Mouse (Mus musculus) ES-E14 (cell line): ENCODE results near the gene Nid2. TPM values are rescaled to one million over a fixed set of nuclear protein-coding genes. Genes with fewer than 3 reads are reported as not detected.

Experiments used
- DNase-seq: peaks from one replicate; pipeline ENCODE4 v3.0.0-alpha.2; 2013; ENCODE audit warnings: low read depth, low spot score
- H3K27ac ChIP-seq: 2 replicates; pipeline ENCODE4 v1.5.1; 2012; ENCODE audit warnings: low read depth, mild to moderate bottlenecking, low read length, moderate library complexity, mixed read lengths; ENCODE audit not compliant: poor library complexity, insufficient read depth, severe bottlenecking
- H3K36me3 ChIP-seq: 2 replicates; pipeline ENCODE4 v1.6.1; 2012; ENCODE audit warnings: mild to moderate bottlenecking, low read length, moderate library complexity, mixed read lengths; ENCODE audit not compliant: control insufficient read depth, poor library complexity, insufficient read depth, severe bottlenecking
- H3K4me1 ChIP-seq, 2 experiments: fragments of 150-350 bp in 1 of 2; sonication (generic) in 1 of 2; 2 replicates each; pipeline ENCODE4 v1.6.1; 2012; ENCODE audit warnings: low read length in 2 of 2, mild to moderate bottlenecking in 1 of 2, mixed read lengths in 1 of 2; ENCODE audit not compliant: control insufficient read depth in 2 of 2, insufficient read depth in 2 of 2, poor library complexity in 1 of 2
- H3K4me3 ChIP-seq, 2 experiments: fragments of 150-350 bp in 1 of 2; sonication (generic) in 1 of 2; 2 replicates each; pipeline ENCODE4 v1.5.1; 2012; ENCODE audit warnings: low read length in 2 of 2, low read depth in 1 of 2, mild to moderate bottlenecking in 1 of 2, mixed read lengths in 1 of 2; ENCODE audit not compliant: insufficient read depth in 1 of 2, poor library complexity in 1 of 2, severe bottlenecking in 1 of 2
- H3K9ac ChIP-seq: 2 replicates; pipeline ENCODE4 v1.6.1; 2012; ENCODE audit warnings: low read depth, mild to moderate bottlenecking, low read length, mixed read lengths; ENCODE audit not compliant: poor library complexity, insufficient read depth, severe bottlenecking
- H3K9me3 ChIP-seq: fragments of 150-350 bp; sonication (generic); 2 replicates; pipeline ENCODE4 v1.6.1; 2012; ENCODE audit warnings: low read depth, mild to moderate bottlenecking, low read length; ENCODE audit not compliant: control insufficient read depth, insufficient read depth
- CHD2 ChIP-seq: IDR thresholded peaks from 2 replicates; pipeline ENCODE4 v1.6.1; 2014; ENCODE audit warnings: mild to moderate bottlenecking, low read depth, low read length, inconsistent platforms
- HCFC1 ChIP-seq: IDR thresholded peaks from 2 replicates; pipeline ENCODE4 v1.6.1; 2012; ENCODE audit warnings: low read length, inconsistent platforms, borderline replicate concordance; ENCODE audit not compliant: insufficient read depth
- MAFK ChIP-seq: IDR thresholded peaks from 2 replicates; pipeline ENCODE4 v1.6.1; 2014; ENCODE audit warnings: mild to moderate bottlenecking, low read depth, low read length, inconsistent platforms; ENCODE audit not compliant: insufficient read depth
- ZC3H11A ChIP-seq: IDR thresholded peaks from 2 replicates; pipeline ENCODE4 v1.6.1; 2012; ENCODE audit warnings: low read depth, mild to moderate bottlenecking, inconsistent platforms, low read length, borderline replicate concordance
- ZNF384 ChIP-seq: IDR thresholded peaks from 2 replicates; pipeline ENCODE4 v1.6.1; 2012; ENCODE audit warnings: low read depth, low read length, inconsistent platforms
- in situ Hi-C, 2 experiments: fragments of 600-800 bp; cut with MboI; formaldehyde crosslinking; loops; one replicate each; pipeline ENCODE4 v1.15.1; 2025; ENCODE audit warnings: low sequenced_read_pairs in 2 of 2, inconsistent platforms in 1 of 2; ENCODE audit not compliant: unreplicated experiment in 2 of 2
- total RNA-seq: library from RNA; depleted of rRNA; stranded (reverse); fragments of 300-350 nt; gene quantifications from 2 replicates; pipeline ENCODE4 v1.2.3, GENCODE M21; 2012

Nid2 gene
- total RNA-seq, 1 experiment = 399 TPM

GRCm38 (mm10) chr14:19764331-19764730 lies 13.3 kb downstream of the Nid2 start:
- H3K9me3 ChIP-seq = no peaks in the 10 kb centered on the region
- H3K4me1 ChIP-seq = peaks cover 0 to 23% of the 10 kb centered on the region in 2 experiments
- no peak overlapping the region for H3K4me3 ChIP-seq
- DNase-seq = no peak
- no peak overlapping the region for H3K27ac ChIP-seq
- H3K36me3 ChIP-seq = peaks cover 68% of the 10 kb centered on the region
- TF ChIP-seq CHD2 (no peak), MAFK (0 out of 2 replicates have a peak, but pooled peaks have one; percentile 63), HCFC1 (no peak)
- in situ Hi-C loops = loop anchor here in 1 of 2 experiments (25.0 kb wide), 2 partner anchors 102 to 223 kb away; partner anchors contain the start of gene Gng2
- H3K9ac ChIP-seq = no peak overlapping the region

GRCm38 (mm10) chr14:19765539-19766379 lies 14.7 kb downstream of the Nid2 start:
- no peak overlapping the region for H3K27ac ChIP-seq

GRCm38 (mm10) chr14:19766380-19766649 lies 15.2 kb downstream of the Nid2 start:
- in situ Hi-C loops = loop anchor here in 1 of 2 experiments (5.0 to 25.0 kb wide), 3 partner anchors 51 to 221 kb away; partner anchors contain the start of gene Gng2
- H3K4me3 ChIP-seq = no peak overlapping the region
- no peak overlapping the region for H3K9ac ChIP-seq
- H3K36me3 ChIP-seq = peaks cover 71% of the 10 kb centered on the region
- H3K27ac ChIP-seq = no peak overlapping the region
- no peak for DNase-seq
- H3K9me3 ChIP-seq = no peaks in the 10 kb centered on the region
- TF ChIP-seq MAFK (no peak), ZC3H11A (no peak), HCFC1 (no peak), ZNF384 (no peak), CHD2 (no peak)
- peaks cover 4 to 13% of the 10 kb centered on the region in 2 experiments for H3K4me1 ChIP-seq

More at GRCm38 (mm10) chr14:19765539-19766379, 14.7 kb downstream of the Nid2 start:
- in situ Hi-C loops = loop anchor here in 1 of 2 experiments (5.0 to 25.0 kb wide), 3 partner anchors 52 to 222 kb away; partner anchors contain the start of gene Gng2
- H3K36me3 ChIP-seq = peaks cover 72% of the 10 kb centered on the region
- TF ChIP-seq ZNF384 (no peak), HCFC1 (no peak), MAFK (no peak), CHD2 (no peak), ZC3H11A (no peak)
- H3K4me1 ChIP-seq = peaks cover 0 to 17% of the 10 kb centered on the region in 2 experiments
- H3K9me3 ChIP-seq = no peaks in the 10 kb centered on the region
- H3K9ac ChIP-seq = no peak overlapping the region
- no peak overlapping the region for H3K4me3 ChIP-seq
- DNase-seq = no peak

- no peaks in the 10 kb centered on the region for H3K9me3 ChIP-seq
- no peak overlapping the region for H3K27ac ChIP-seq
- H3K9ac ChIP-seq = no peak overlapping the region
- no peak overlapping the region for H3K4me3 ChIP-seq
- in situ Hi-C loops = loop anchor here in 1 of 2 experiments (5.0 to 25.0 kb wide), 3 partner anchors 49 to 219 kb away; partner anchors contain the start of gene Gng2
- TF ChIP-seq CHD2 = no peak
- no peak for TF ChIP-seq HCFC1
- TF ChIP-seq MAFK = no peak
- no peak for TF ChIP-seq ZNF384
- TF ChIP-seq ZC3H11A = no peak
- peaks cover 69% of the 10 kb centered on the region for H3K36me3 ChIP-seq
- no peak for DNase-seq
- peaks cover 4% of the 10 kb centered on the region in 2 experiments; a peak in 2 of 4 replicates for H3K4me1 ChIP-seq
These were observed 17.6 kb downstream of the Nid2 start for GRCm38 (mm10) chr14:19768648-19769047.
